Mouse (Mus musculus) heart, postnatal 36 days (tissue): ENCODE measurements around the gene Nhp2. TPM values are rescaled to one million over a fixed set of nuclear protein-coding genes. Genes with fewer than 3 reads are reported as not detected.

Experiments used
- DNase-seq, 2 experiments: peaks; one replicate each; pipeline ENCODE4 v3.0.0; 2021 to 2022
- intact Hi-C: fragments of 180-260 bp; cut with DNase I; formaldehyde crosslinking; loops from one replicate; pipeline ENCODE4 v1.15.1; 2025
- total RNA-seq, 2 experiments: library from RNA; stranded (reverse); gene quantifications; 2 replicates each; pipeline ENCODE4 v1.2.3; 2021

Nhp2 gene
- total RNA-seq: 10 to 100 TPM; 20.2 to 25.2 TPM

DNA sequence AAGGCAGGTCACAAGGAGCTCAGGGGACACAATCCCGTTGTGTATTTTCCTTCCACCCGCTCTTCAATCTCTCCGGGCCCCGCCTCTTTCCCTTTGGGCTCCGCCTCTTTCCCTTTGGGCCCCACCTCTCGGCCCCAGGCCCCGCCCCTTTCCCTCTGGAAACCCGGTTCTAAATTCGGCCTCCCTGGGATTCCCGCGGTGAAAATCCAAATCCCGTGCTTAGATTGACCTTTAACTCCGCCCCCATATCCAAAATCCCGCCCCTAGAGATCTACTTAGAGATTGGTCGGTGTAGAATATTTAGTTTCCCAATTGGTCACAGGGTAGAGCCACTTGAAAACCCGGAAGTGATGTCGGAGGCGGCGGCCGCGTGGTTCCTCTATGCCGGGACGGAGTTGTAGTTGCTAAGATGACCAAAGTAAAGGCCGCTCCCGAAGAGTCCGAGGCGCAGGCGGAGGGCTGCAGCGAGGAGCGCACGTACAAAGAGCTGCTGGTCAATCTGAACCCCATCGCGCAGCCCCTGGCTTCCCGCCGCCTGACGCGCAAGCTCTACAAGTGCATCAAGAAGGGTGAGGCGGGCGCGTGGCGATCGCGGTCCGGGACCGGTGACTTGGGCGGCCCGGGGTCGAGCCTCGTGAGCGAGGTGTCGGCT is at the start of gene Nhp2:
Nhp2 (plus strand) TSS at position 327 of the 652 bp plus-strand sequence.
- intact Hi-C loops: loop anchor here (1.0 to 10.0 kb wide), 2 partner anchors 31 to 375 kb away; partner anchors contain the start of genes D930048N14Rik and N4bp3
- peak; percentile 90 to 93 for DNase-seq

DNA sequence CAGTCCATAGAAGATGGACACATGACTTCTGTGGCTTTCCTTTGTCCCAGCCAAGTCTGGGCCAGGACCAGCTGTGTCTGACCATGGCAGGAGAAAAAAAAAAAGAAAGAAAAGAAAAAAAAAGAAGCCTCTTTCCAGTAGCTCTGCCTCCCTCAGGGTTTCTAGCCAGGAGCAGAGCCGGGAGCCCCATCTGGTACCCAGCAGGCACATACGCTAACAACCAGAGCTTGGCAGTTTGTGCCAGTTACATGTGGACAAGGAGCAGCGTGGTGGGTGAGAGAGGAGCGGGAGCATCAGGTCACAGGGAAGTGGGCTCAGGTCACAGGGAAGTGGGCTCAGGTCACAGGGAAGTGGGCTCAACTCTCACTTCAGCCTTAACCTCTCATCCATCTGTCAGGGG is 43.1 kb upstream of the Nhp2 start:
- intact Hi-C loops: no loop called here
- no peak for DNase-seq

- intact Hi-C loops: no loop called here
- no peak for DNase-seq
Measured at GRCm38 (mm10) chr11:51577587-51577986, 41.9 kb upstream of the Nhp2 start.

- DNase-seq: no peak
- intact Hi-C loops: no loop called here
Measured at GRCm38 (mm10) chr11:51579024-51579423, 40.5 kb upstream of the Nhp2 start.

GRCm38 (mm10) chr11:51582713-51583112 is 36.8 kb upstream of the Nhp2 start:
- intact Hi-C loops: loop anchor here (1.0 to 10.0 kb wide), 2 partner anchors 43 to 652 kb away; partner anchors contain the start of gene Skp1a
- DNase-seq: peak; percentile 64 to 72

GRCm38 (mm10) chr11:51584057-51584430 is 35.5 kb upstream of the Nhp2 start:
- DNase-seq: peak in 1 of 2 experiments; percentile 40
- intact Hi-C loops: loop anchor here (10.0 kb wide), 1 partner anchor 651 kb away; the partner anchor contains the start of gene Skp1a

DNA sequence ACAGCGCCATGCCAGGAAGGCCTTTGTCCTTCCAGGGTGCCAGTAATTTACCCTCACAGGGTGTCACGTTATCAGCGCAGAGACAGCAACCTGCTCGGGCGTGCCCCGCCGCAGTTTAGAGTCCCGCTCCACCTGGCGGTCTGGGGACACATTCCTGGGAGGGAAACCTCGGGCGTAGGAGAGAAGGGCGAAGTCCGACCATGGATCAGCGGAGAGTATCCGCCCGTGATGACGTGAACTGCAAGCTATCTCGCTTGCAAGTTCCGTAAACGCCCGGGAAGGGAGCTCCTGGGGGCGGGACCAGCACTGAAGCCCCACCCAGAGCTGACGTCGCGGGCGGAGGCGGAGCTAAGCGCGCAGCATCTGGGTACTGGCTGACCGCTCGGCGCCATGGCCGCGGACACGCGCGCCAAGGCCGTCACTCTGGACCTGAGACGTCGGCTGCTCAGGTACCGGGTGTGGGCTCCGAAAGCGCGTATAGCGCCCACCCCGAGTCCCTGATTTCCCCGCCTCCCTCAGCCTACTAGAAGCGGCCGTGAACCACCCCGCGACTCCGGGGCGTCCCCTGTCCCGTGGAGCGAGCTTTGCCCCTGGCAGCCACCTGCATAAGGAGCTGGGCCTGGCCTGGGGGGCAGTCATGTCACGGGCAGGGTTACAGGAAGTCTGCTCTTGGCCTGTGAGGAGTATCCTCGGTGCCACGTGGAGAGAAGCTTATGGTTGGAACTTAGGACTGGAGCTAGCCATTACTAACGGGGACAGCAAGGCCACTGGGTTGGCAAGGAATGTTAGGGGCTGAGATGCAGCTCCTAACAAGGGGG is 34.9 kb upstream of the Nhp2 start, which contains the start of gene Phykpl:
Phykpl (plus strand) TSS at position 327 of the 818 bp plus-strand sequence.
- intact Hi-C loops: loop anchor here (10.0 kb wide), 1 partner anchor 650 kb away; the partner anchor contains the start of gene Skp1a
- DNase-seq: peak; percentile 99

GRCm38 (mm10) chr11:51585608-51586252 is 33.8 kb upstream of the Nhp2 start:
- intact Hi-C loops: loop anchor here (2.0 to 10.0 kb wide), 2 partner anchors 19 to 649 kb away; partner anchors contain the start of gene Skp1a

DNA sequence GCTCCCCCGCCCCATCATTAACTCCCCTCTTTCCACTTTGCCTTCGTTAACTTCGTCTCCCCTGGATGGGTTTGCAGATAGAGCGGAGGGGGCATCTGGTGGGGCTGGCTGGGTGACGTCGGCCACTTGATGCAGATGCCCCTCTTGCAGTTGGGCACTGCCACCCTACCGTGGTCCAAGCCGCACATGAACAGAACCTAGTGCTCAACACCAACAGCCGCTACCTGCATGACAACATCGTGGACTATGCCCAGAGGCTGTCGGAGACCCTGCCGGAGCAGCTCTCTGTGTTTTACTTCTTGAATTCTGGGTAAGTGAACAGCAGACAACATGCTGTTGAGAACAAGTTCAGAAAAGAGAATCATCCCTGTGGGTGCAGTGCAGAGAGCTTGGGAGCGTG is 33.1 kb upstream of the Nhp2 start:
- DNase-seq: no peak
- intact Hi-C loops: loop anchor here (2.0 to 10.0 kb wide), 2 partner anchors 18 to 648 kb away; partner anchors contain the start of gene Skp1a

More at GRCm38 (mm10) chr11:51585608-51586252, 33.8 kb upstream of the Nhp2 start:
- no peak for DNase-seq

GRCm38 (mm10) chr11:51587059-51587458 is 32.5 kb upstream of the Nhp2 start:
- no peak for DNase-seq
- intact Hi-C loops: loop anchor here (2.0 to 10.0 kb wide), 2 partner anchors 18 to 648 kb away; partner anchors contain the start of gene Skp1a

DNA sequence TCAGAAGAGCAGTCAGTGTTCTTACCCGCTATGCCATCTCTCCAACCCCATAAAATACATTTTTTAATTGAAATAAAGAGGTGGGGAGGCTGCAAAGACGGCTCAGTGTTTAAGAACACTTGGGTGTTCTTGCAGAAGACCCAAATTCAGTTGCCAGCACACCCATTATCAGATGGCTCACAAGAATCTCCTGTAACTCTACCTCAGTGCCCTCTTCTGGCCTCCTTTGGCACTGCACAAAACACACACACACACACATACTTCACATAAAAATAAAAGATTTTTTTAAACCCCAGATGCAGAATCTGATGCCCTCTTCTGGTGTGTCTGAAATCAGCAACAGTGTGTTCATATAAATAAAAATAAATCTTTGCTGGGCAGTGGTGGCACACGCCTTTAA is 30.7 kb upstream of the Nhp2 start:
- no peak for DNase-seq
- intact Hi-C loops: loop anchor here (10.0 kb wide), 1 partner anchor 646 kb away; the partner anchor contains the start of gene Skp1a

GRCm38 (mm10) chr11:51590002-51590401 is 29.5 kb upstream of the Nhp2 start:
- intact Hi-C loops: no loop called here
- no peak for DNase-seq

- intact Hi-C loops: no loop called here
- DNase-seq: no peak
Measured at GRCm38 (mm10) chr11:51591168-51591567, 28.4 kb upstream of the Nhp2 start.

DNA sequence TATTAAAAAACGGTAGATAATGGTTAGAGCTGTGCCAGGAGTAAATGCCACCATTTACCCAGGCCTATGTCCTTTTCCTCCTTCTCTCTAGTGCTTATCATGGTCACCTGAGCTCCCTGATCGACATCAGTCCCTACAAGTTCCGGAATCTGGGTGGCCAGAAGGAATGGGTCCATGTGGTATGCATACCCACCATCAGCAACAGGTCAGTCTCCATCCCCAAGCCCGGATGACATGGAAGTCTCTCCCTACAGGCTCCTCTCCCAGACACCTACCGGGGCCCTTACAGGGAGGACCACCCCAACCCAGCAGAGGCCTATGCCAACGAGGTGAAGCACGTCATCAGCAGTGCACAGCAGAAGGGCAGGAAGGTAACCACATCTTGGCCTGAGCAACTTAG is 27.6 kb upstream of the Nhp2 start:
- intact Hi-C loops: no loop called here

GRCm38 (mm10) chr11:51593368-51593767 is 26.2 kb upstream of the Nhp2 start:
- intact Hi-C loops: no loop called here
- DNase-seq: no peak

More for the DNA sequence above, 27.6 kb upstream of the Nhp2 start:
- no peak for DNase-seq

GRCm38 (mm10) chr11:51593849-51594248 is 25.7 kb upstream of the Nhp2 start:
- no peak for DNase-seq
- intact Hi-C loops: no loop called here

- intact Hi-C loops: no loop called here
- DNase-seq: no peak
Measured at GRCm38 (mm10) chr11:51594715-51595350, 24.7 kb upstream of the Nhp2 start.

- DNase-seq: no peak
- intact Hi-C loops: no loop called here
Measured at GRCm38 (mm10) chr11:51595459-51596083, 24.0 kb upstream of the Nhp2 start.

- DNase-seq: no peak
- intact Hi-C loops: no loop called here
Measured at GRCm38 (mm10) chr11:51597553-51597952, 22.0 kb upstream of the Nhp2 start.

GRCm38 (mm10) chr11:51602253-51602652 is 17.3 kb upstream of the Nhp2 start:
- no peak for DNase-seq
- intact Hi-C loops: no loop called here
